Mouse (Mus musculus) colon, adult 2 months (tissue): Measurements from ENCODE around the gene Ap1s1. TPM values are rescaled to one million over a fixed set of nuclear protein-coding genes. Genes with fewer than 3 reads are reported as not detected.

Source experiments
- polyA plus RNA-seq: library from polyadenylated mRNA; depleted of rRNA; stranded (reverse); fragments of >200 nt; gene quantifications from 2 replicates; pipeline ENCODE4 v1.2.3, GENCODE M21; 2012; rRNA removed

The Ap1s1 gene
- 68.4 and 82.9 TPM in 2 replicates for polyA plus RNA-seq

DNA sequence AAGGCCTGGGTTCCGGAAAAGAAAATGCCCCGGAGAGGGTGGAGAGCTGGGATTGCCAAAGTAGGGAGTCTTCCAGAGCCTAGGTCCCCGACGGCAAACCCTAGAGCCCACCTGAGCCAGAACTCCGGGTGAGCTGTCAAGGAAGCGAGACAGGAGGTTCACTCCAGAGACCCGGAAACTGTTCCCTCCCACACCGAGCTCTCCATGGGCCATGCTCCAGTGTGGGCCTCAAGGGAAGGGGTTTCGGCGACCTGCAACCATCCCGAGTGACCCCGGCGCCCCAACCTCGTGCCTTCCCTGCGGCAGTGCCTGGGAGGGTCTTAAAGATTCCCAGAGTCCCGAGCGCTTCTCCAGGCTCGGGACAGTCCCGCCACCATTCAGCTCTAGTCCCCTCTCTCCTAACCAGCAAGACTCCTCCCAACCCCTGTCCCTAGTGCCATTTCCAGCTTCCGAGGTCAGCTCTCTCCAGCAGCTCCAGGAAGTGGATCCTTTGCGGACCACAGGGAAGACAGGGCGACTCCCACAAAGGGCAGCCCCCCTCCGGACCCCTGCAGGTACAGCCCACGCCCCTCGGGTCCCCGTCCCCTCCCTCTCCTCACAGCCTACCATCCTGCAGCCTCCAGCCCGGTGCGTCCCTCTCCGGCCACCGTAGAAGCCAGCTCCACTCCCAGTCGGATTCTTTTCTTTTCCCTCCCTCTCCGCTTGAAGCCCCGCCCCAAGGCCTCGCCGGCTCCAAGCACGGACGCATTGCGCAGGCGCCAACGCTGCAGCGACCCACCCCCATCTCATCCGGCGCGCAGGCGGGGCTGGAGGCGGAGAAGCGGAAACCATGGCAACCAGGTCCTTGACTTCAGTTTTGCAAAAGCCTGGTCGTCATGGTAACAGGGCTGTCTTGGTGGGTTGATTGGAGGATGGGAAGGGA is at the start of gene Ap1s1:
Gene Ap1s1, minus strand, starts transcription at position 734 of the 922 bp plus-strand sequence.

DNA sequence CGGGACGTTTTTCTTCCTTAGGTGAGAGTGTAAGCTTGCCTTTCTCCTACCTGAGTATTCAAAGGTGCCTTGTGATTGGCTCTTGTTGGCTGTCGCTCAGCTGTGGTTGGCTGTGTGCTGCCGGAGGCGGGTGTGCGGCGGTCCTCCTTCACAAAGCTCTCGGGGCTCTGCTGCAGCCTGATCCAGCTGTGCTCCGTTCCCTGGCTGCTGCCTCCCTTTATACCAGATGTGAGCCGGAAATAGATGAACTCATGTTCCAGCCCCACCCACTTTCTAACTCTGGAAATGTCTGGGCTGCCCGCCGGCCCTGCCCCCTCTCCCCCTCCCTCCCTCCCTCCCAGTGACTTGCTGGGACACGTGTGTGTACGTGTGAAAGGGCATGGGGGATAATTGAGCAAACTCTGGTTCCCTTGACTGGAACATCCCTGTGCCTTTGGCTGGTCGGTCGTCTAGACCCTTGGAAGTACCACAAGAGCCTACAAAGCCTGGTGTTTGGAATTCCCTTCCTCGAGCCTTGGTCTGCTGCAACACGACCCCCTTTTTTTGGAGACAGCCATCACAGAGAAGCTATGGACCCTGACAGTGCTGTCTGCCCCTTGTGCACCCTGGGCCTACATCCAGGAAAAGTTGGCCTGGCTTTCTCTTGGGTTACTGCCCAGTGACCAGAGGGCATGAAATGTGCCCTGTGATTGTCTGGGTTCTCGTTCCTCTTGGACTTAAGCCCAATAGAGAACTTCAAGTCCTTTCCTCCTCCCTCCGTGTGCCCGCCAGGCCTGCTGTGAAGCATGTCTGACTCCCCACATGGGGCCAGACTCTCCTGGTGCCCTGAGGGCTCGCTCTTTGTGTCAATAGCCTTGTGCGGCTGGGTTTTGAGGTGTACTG is 26.4 kb upstream of the Ap1s1 start, which contains the start of gene Serpine1:
Gene Serpine1, minus strand, starts transcription at position 190 of the 882 bp plus-strand sequence.

DNA sequence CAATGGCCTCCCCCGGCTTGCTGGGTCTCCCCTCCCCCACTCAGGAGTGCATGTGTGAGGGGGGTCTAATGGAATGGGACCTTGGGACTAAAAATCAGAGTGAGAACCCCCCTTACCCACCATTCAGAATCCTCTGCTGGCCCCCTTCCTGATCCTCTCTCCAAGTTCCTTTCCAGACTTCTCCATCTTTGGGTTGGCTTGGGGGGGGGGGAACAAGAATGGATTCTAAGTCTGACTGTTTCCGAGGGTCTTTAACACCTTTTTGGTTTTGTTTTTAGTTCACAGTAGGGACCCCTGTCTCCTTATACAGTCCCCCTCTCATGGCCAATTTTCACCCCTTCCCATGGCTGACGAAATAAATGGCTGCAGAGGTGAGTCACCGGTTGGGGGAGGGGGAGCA is 19.8 kb downstream of the Ap1s1 start, which contains the start of gene Vgf:
Gene Vgf, plus strand, starts transcription at position 301 of the 400 bp plus-strand sequence.

DNA sequence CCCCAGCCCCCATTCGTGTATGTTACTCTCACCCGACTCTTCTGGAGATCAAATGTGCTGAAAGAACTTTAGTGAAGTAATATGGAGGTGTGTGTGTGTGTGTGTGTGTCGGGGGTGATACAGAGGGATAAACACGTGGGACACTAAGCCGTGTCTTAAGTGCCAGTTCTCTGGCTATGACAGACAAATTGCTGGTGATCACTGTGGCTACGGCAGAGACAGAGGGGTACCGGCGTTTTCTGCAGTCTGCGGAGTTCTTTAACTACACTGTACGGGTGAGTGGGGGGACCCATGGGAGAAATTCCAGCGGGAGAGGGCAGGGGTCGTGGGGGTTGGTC is 58.0 kb downstream of the Ap1s1 start, which contains the start of gene Znhit1:
Gene Znhit1, minus strand, starts transcription at position 88 of the 338 bp plus-strand sequence.

DNA sequence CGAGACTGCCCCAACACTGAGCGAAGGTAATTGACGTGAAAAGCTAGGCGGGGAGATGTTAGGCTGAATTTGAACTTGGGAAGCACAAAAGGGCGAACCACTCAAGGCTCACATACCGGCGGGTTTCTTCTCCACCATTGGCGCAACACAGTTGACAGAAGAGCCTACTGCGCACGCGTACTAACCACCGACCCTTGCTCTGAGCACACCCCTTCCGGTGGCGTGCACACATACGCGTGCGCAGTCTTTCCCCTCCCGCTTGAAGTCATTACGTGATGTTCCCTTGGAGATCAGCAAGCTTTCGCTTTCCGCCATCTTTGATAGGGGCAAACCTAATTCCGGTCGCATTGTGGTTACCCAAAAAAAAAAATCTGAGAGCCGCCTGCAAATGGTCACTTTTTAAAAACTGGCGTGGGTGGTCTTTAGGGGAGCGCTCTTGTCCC is 59.2 kb downstream of the Ap1s1 start, which contains the start of gene Plod3:
Gene Plod3, plus strand, starts transcription at position 325 of the 443 bp plus-strand sequence.

Other genes starting within 250 kb of the Ap1s1 start
- 0.27 and 2.0 TPM in 2 replicates for gene Col26a1, start 162.9 kb downstream of the Ap1s1 start, polyA plus RNA-seq
- 7.9 and 8.7 TPM in 2 replicates for gene Ift22, start 138.0 kb downstream of the Ap1s1 start, polyA plus RNA-seq
- 159 and 165 TPM in 2 replicates for gene Fis1, start 92.9 kb downstream of the Ap1s1 start, polyA plus RNA-seq
- 178 and 190 TPM in 2 replicates for gene Cldn15, start 79.5 kb downstream of the Ap1s1 start, polyA plus RNA-seq
- gene Plod3, start 59.1 kb downstream of the Ap1s1 start, polyA plus RNA-seq, result 46.7 and 47.3 TPM in 2 replicates
- gene Znhit1, start 58.1 kb downstream of the Ap1s1 start, polyA plus RNA-seq, result 101 and 108 TPM in 2 replicates
- gene Vgf, start 19.7 kb downstream of the Ap1s1 start, polyA plus RNA-seq, result 1.5 and 1.7 TPM in 2 replicates
- gene Serpine1, start 26.1 kb upstream of the Ap1s1 start, polyA plus RNA-seq, result 2.0 and 4.1 TPM in 2 replicates
- gene Trim56, start 70.1 kb upstream of the Ap1s1 start, polyA plus RNA-seq, result 15.4 and 16.4 TPM in 2 replicates
- 959 and 1,230 TPM in 2 replicates for gene Muc3, start 103.2 kb upstream of the Ap1s1 start, polyA plus RNA-seq
- 143 and 195 TPM in 2 replicates for gene Muc3a, start 166.3 kb upstream of the Ap1s1 start, polyA plus RNA-seq
- 23.7 and 25.2 TPM in 2 replicates for gene Ache, start 241.4 kb upstream of the Ap1s1 start, polyA plus RNA-seq
- 26.9 and 29.9 TPM in 2 replicates for gene Ufsp1, start 248.5 kb upstream of the Ap1s1 start, polyA plus RNA-seq